Mouse (Mus musculus): ENCODE results near the gene Arv1. TPM values are rescaled to one million over a fixed set of nuclear protein-coding genes. Genes with fewer than 3 reads are reported as not detected.

The Arv1 gene
- polyA plus RNA-seq, 1 experiment from 2014 or later, result 17.2 TPM

GRCm38 (mm10) chr8:124756153-124756552 lies 34.2 kb downstream of the Arv1 start:
- peaks cover 18% of the 10 kb centered on the region for H3K4me1 ChIP-seq
- ATAC-seq (ENCODE audit: extremely low read depth, insufficient number of reproducible peaks, low FRiP score, low TSS enrichment), result no peak
- no peak overlapping the region for H3K9ac ChIP-seq
- 44% methylated on average over 2 of the region's 2 CpGs for WGBS
- H3K27ac ChIP-seq (replicated peaks), result no peak overlapping the region
- no peak overlapping the region for H3K4me2 ChIP-seq
- H3K9me3 ChIP-seq, result no peaks in the 10 kb centered on the region
- no peak overlapping the region for H3K4me3 ChIP-seq
- H3K27me3 ChIP-seq (replicated peaks), result peaks cover 49% of the 10 kb centered on the region
- no peaks in the 10 kb centered on the region for H3K36me3 ChIP-seq

GRCm38 (mm10) chr8:124756601-124757000 lies 34.7 kb downstream of the Arv1 start:
- Histone ChIP-seq H3K27ac (replicated peaks) (no peak overlapping the region), H3K9ac (no peak overlapping the region), H3K4me1 (peaks cover 14% of the 10 kb centered on the region), H3K9me3 (no peaks in the 10 kb centered on the region), H3K4me2 (no peak overlapping the region), H3K27me3 (replicated peaks) (peaks cover 48% of the 10 kb centered on the region), H3K4me3 (no peak overlapping the region), H3K36me3 (no peaks in the 10 kb centered on the region)
- WGBS, result 68% methylated on average over 5 of the region's 5 CpGs
- no peak for ATAC-seq (ENCODE audit: extremely low read depth, insufficient number of reproducible peaks, low FRiP score, low TSS enrichment)

GRCm38 (mm10) chr8:124758544-124758943 lies 36.6 kb downstream of the Arv1 start:
- no peak for ATAC-seq (ENCODE audit: extremely low read depth, insufficient number of reproducible peaks, low FRiP score, low TSS enrichment)
- H3K27me3 ChIP-seq (replicated peaks), result peaks cover 29% of the 10 kb centered on the region
- H3K27ac ChIP-seq (replicated peaks), result no peak overlapping the region
- H3K4me3 ChIP-seq, result no peak overlapping the region
- no peaks in the 10 kb centered on the region for H3K36me3 ChIP-seq
- peaks cover 10% of the 10 kb centered on the region for H3K4me1 ChIP-seq
- WGBS, result 35% methylated on average over 3 of the region's 3 CpGs
- H3K9ac ChIP-seq, result no peak overlapping the region
- no peak overlapping the region for H3K4me2 ChIP-seq
- H3K9me3 ChIP-seq, result no peaks in the 10 kb centered on the region

- Histone ChIP-seq H3K4me1 (no peaks in the 10 kb centered on the region), H3K9me3 (no peaks in the 10 kb centered on the region), H3K27me3 (replicated peaks) (peaks cover 8% of the 10 kb centered on the region; the same call in 1 of the 2 replicates), H3K36me3 (no peaks in the 10 kb centered on the region), H3K4me2 (no peak overlapping the region), H3K27ac (replicated peaks) (no peak overlapping the region), H3K4me3 (no peak overlapping the region), H3K9ac (no peak overlapping the region)
- ATAC-seq (ENCODE audit: extremely low read depth, insufficient number of reproducible peaks, low FRiP score, low TSS enrichment), result no peak
- whole genome bisulfite sequencing, result 65% methylated on average over 7 of the region's 7 CpGs
These were observed 41.1 kb downstream of the Arv1 start for GRCm38 (mm10) chr8:124763061-124763460.

- peak overlapping the region; percentile 20; the same call in 1 of the 2 replicates for H3K27ac ChIP-seq (replicated peaks)
- peaks cover 13% of the 10 kb centered on the region for H3K4me1 ChIP-seq
- H3K9ac ChIP-seq, result no peak overlapping the region
- no peak overlapping the region for H3K4me2 ChIP-seq
- no peaks in the 10 kb centered on the region for H3K36me3 ChIP-seq
- no peaks in the 10 kb centered on the region for H3K9me3 ChIP-seq
- H3K4me3 ChIP-seq, result no peak overlapping the region
- H3K27me3 ChIP-seq (replicated peaks), result peaks cover 13% of the 10 kb centered on the region
- 60% methylated on average over 2 of the region's 2 CpGs for WGBS
- no peak for ATAC-seq (ENCODE audit: extremely low read depth, insufficient number of reproducible peaks, low FRiP score, low TSS enrichment)
These were observed 50.5 kb downstream of the Arv1 start for GRCm38 (mm10) chr8:124772389-124772788.

- no peaks in the 10 kb centered on the region for H3K36me3 ChIP-seq
- peak overlapping the region; percentile 41 for H3K4me2 ChIP-seq
- peaks cover 31% of the 10 kb centered on the region for H3K4me1 ChIP-seq
- H3K9me3 ChIP-seq, result no peaks in the 10 kb centered on the region
- no peak overlapping the region for H3K27ac ChIP-seq (replicated peaks)
- no peak overlapping the region for H3K9ac ChIP-seq
- H3K4me3 ChIP-seq, result no peak overlapping the region; the same call in 1 of the 2 replicates
- WGBS, result 18% methylated on average over 16 of the region's 16 CpGs
- peaks cover 19% of the 10 kb centered on the region for H3K27me3 ChIP-seq (replicated peaks)
- ATAC-seq (ENCODE audit: extremely low read depth, insufficient number of reproducible peaks, low FRiP score, low TSS enrichment), result no peak
These were observed 53.8 kb downstream of the Arv1 start for GRCm38 (mm10) chr8:124775695-124776094.

- WGBS, result 3% methylated on average over 7 of the region's 7 CpGs
- Histone ChIP-seq H3K4me3 (0 out of 2 replicates have a peak overlapping the region, but pooled peaks have one; percentile 11), H3K27me3 (replicated peaks) (peaks cover 19% of the 10 kb centered on the region), H3K36me3 (no peaks in the 10 kb centered on the region), H3K27ac (replicated peaks) (peak overlapping the region; percentile 95), H3K9ac (peak overlapping the region; percentile 72), H3K4me2 (peak overlapping the region; percentile 54), H3K4me1 (peaks cover 39% of the 10 kb centered on the region), H3K9me3 (no peaks in the 10 kb centered on the region)
- peak; percentile 64; the same call in 1 of the 2 replicates for ATAC-seq (ENCODE audit: extremely low read depth, insufficient number of reproducible peaks, low FRiP score, low TSS enrichment)
These were observed 58.3 kb downstream of the Arv1 start for GRCm38 (mm10) chr8:124780236-124780635.

- H3K4me1 ChIP-seq, result peaks cover 48% of the 10 kb centered on the region
- H3K4me3 ChIP-seq, result no peak overlapping the region
- no peaks in the 10 kb centered on the region for H3K9me3 ChIP-seq
- no peak overlapping the region for H3K27ac ChIP-seq (replicated peaks)
- H3K27me3 ChIP-seq (replicated peaks), result peaks cover 16% of the 10 kb centered on the region; the same call in 1 of the 2 replicates
- H3K9ac ChIP-seq, result no peak overlapping the region
- H3K36me3 ChIP-seq, result no peaks in the 10 kb centered on the region
- no peak overlapping the region for H3K4me2 ChIP-seq
- no peak for ATAC-seq (ENCODE audit: extremely low read depth, insufficient number of reproducible peaks, low FRiP score, low TSS enrichment)
- 72% methylated on average over 3 of the region's 3 CpGs for WGBS
These were observed 60.5 kb downstream of the Arv1 start for GRCm38 (mm10) chr8:124782431-124782830.

GRCm38 (mm10) chr8:124783228-124783627 lies 61.3 kb downstream of the Arv1 start:
- Histone ChIP-seq H3K4me2 (no peak overlapping the region), H3K9me3 (no peaks in the 10 kb centered on the region), H3K4me3 (no peak overlapping the region), H3K36me3 (no peaks in the 10 kb centered on the region), H3K9ac (no peak overlapping the region), H3K27me3 (replicated peaks) (peaks cover 18% of the 10 kb centered on the region; the same call in 1 of the 2 replicates), H3K4me1 (peaks cover 48% of the 10 kb centered on the region), H3K27ac (replicated peaks) (no peak overlapping the region)
- 72% methylated on average over 15 of the region's 15 CpGs for WGBS
- ATAC-seq (ENCODE audit: extremely low read depth, insufficient number of reproducible peaks, low FRiP score, low TSS enrichment), result no peak

Other genes starting within 250 kb of the Arv1 start
- gene Cog2, start 201.4 kb upstream of the Arv1 start, polyA plus RNA-seq (2015; fragmentation: Nextera tagmentation; extraction: Ambion mirVana), result 20.5 and 20.7 TPM in 2 replicates
- gene Agt, start 152.4 kb upstream of the Arv1 start, polyA plus RNA-seq (2015; fragmentation: Nextera tagmentation; extraction: Ambion mirVana), result 0.88 and 2.8 TPM in 2 replicates
- 0.08 and 0.69 TPM in 2 replicates for gene Capn9, start 146.0 kb upstream of the Arv1 start, polyA plus RNA-seq (2015; fragmentation: Nextera tagmentation; extraction: Ambion mirVana)
- gene 2310022B05Rik, start 58.8 kb upstream of the Arv1 start, polyA plus RNA-seq (2015; fragmentation: Nextera tagmentation; extraction: Ambion mirVana), result 37.8 TPM in 2 replicates
- 27.0 and 28.2 TPM in 2 replicates for gene Ttc13, start 156 bp upstream of the Arv1 start, polyA plus RNA-seq (2015; fragmentation: Nextera tagmentation; extraction: Ambion mirVana)
- 2.2 and 2.4 TPM in 2 replicates for gene Fam89a, start 29.7 kb downstream of the Arv1 start, polyA plus RNA-seq (2015; fragmentation: Nextera tagmentation; extraction: Ambion mirVana)
- gene Trim67, start 71.0 kb downstream of the Arv1 start, polyA plus RNA-seq (2015; fragmentation: Nextera tagmentation; extraction: Ambion mirVana), result 0.16 and 0.17 TPM in 2 replicates
- gene Gnpat, start 140.9 kb downstream of the Arv1 start, polyA plus RNA-seq (2015; fragmentation: Nextera tagmentation; extraction: Ambion mirVana), result 94.8 and 101 TPM in 2 replicates
- 47.8 and 52.9 TPM in 2 replicates for gene 2810004N23Rik, start 141.0 kb downstream of the Arv1 start, polyA plus RNA-seq (2015; fragmentation: Nextera tagmentation; extraction: Ambion mirVana)
- 5.9 and 6.2 TPM in 2 replicates for gene Exoc8, start 175.6 kb downstream of the Arv1 start, polyA plus RNA-seq (2015; fragmentation: Nextera tagmentation; extraction: Ambion mirVana)
- gene Sprtn, start 175.7 kb downstream of the Arv1 start, polyA plus RNA-seq (2015; fragmentation: Nextera tagmentation; extraction: Ambion mirVana), result 6.8 and 7.1 TPM in 2 replicates
- 13.5 and 15.0 TPM in 2 replicates for gene Egln1, start 227.2 kb downstream of the Arv1 start, polyA plus RNA-seq (2015; fragmentation: Nextera tagmentation; extraction: Ambion mirVana)

Data from heart, embryonic 13.5 days (tissue).